Mouse (Mus musculus) limb, embryonic 12.5 days (tissue): ENCODE measurements at regions not wholly inside any gene's neighbourhood (a gene's known extent, or its start where the extent isn't known, plus 50 kb on each side); places are given as distances from the start of the nearest gene placed in this dataset.

Experiments used
- ATAC-seq: fragments of 200-750 bp; cut with Nextera tagmentation; 2 replicates; pipeline ENCODE4 v1.8.0; 2017; ENCODE audit warnings: low read depth, moderate TSS enrichment; ENCODE audit not compliant: insufficient number of reproducible peaks, insufficient read depth, low FRiP score, low TSS enrichment
- H3K27ac ChIP-seq: fragments of 300-500 bp; sonication (generic); 2 replicates; pipeline ENCODE4 v1.5.1; 2016; ENCODE audit warnings: mild to moderate bottlenecking, moderate library complexity
- H3K27me3 ChIP-seq: fragments of 300-500 bp; sonication (generic); 2 replicates; pipeline ENCODE4 v1.6.1; 2016; ENCODE audit warnings: mild to moderate bottlenecking, moderate library complexity
- H3K36me3 ChIP-seq: fragments of 300-500 bp; sonication (generic); 2 replicates; pipeline ENCODE4 v1.6.1; 2016; ENCODE audit warnings: mild to moderate bottlenecking, moderate library complexity
- H3K4me1 ChIP-seq: fragments of 300-500 bp; sonication (generic); replicated peaks from 2 replicates; pipeline ENCODE4 v1.6.1; 2016
- H3K4me2 ChIP-seq: fragments of 300-500 bp; sonication (generic); 2 replicates; pipeline ENCODE4 v1.6.1; 2016; ENCODE audit warnings: mild to moderate bottlenecking, moderate library complexity
- H3K4me3 ChIP-seq: fragments of 300-500 bp; sonication (generic); replicated peaks from 2 replicates; pipeline ENCODE4 v1.5.1; 2016; ENCODE audit warnings: mild to moderate bottlenecking
- H3K9ac ChIP-seq: fragments of 300-500 bp; sonication (generic); replicated peaks from 2 replicates; pipeline ENCODE4 v1.6.1; 2016; ENCODE audit warnings: mild to moderate bottlenecking, moderate library complexity
- H3K9me3 ChIP-seq: fragments of 300-500 bp; sonication (generic); 2 replicates; pipeline ENCODE4 v1.6.1; 2016; ENCODE audit warnings: mild to moderate bottlenecking, moderate library complexity
- WGBS: fragments of 180-500 bp; shearing (Covaris S2); methylation state at CpG from one replicate; pipeline ENCODE4 v1.1.7; 2016; 5-methylcytosine and 5-hydroxymethylcytosine counted together

- no peaks in the 10 kb centered on the region for H3K36me3 ChIP-seq
- H3K27ac ChIP-seq, result no peak overlapping the region
- H3K9me3 ChIP-seq, result no peaks in the 10 kb centered on the region
- H3K4me3 ChIP-seq, result no peak overlapping the region
- no peak overlapping the region for H3K4me2 ChIP-seq
- WGBS, result 39% methylated on average over 3 of the region's 3 CpGs
- 0 out of 2 replicates have a peak, but pooled peaks cover 5% of the 10 kb centered on the region for H3K27me3 ChIP-seq
- H3K9ac ChIP-seq, result no peak overlapping the region
- H3K4me1 ChIP-seq, result no peaks in the 10 kb centered on the region
- no peak for ATAC-seq
Observed at GRCm38 (mm10) chr9:113299900-113300299, 408.2 kb downstream of the Pdcd6ip start.

- no peaks in the 10 kb centered on the region for H3K9me3 ChIP-seq
- no peak overlapping the region for H3K4me3 ChIP-seq
- WGBS, result 65% methylated on average over 5 of the region's 5 CpGs
- no peak overlapping the region for H3K4me2 ChIP-seq
- H3K27me3 ChIP-seq, result 0 out of 2 replicates have a peak, but pooled peaks cover 2% of the 10 kb centered on the region
- H3K4me1 ChIP-seq, result no peaks in the 10 kb centered on the region
- H3K36me3 ChIP-seq, result no peaks in the 10 kb centered on the region
- no peak overlapping the region for H3K9ac ChIP-seq
- no peak overlapping the region for H3K27ac ChIP-seq
- no peak for ATAC-seq
Observed at GRCm38 (mm10) chr9:113295850-113296467, 412.1 kb downstream of the Pdcd6ip start.

GRCm38 (mm10) chr9:113287397-113287796, 420.7 kb downstream of the Pdcd6ip start:
- no peaks in the 10 kb centered on the region for H3K27me3 ChIP-seq
- no peaks in the 10 kb centered on the region for H3K9me3 ChIP-seq
- no peaks in the 10 kb centered on the region for H3K36me3 ChIP-seq
- H3K4me1 ChIP-seq, result no peaks in the 10 kb centered on the region
- H3K9ac ChIP-seq, result no peak overlapping the region
- ATAC-seq, result no peak
- no peak overlapping the region for H3K4me3 ChIP-seq
- no peak overlapping the region for H3K4me2 ChIP-seq
- 24% methylated on average over 4 of the region's 4 CpGs for WGBS
- H3K27ac ChIP-seq, result no peak overlapping the region

DNA sequence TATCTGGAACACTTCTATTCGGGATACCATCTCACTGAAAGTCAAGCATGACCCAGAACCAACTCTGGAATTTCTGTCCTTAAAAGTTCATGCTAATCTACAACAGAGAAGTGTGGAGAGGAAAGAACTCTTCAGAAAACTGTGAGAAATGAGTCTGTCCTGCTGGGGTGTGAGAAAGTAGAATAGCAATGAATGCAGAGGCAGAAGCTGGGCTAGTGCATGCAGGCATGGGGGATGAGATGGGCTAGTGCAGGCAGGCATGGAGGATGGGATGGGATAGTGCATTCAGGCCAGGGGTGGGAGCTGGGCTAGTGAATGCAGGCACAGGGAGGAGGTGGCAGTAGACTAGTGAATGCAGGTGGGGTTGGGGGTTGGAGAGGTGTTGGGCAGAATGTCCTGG, 424.8 kb downstream of the Pdcd6ip start:
- Histone ChIP-seq H3K4me3 (no peak overlapping the region), H3K36me3 (no peaks in the 10 kb centered on the region), H3K27ac (no peak overlapping the region), H3K9ac (no peak overlapping the region), H3K27me3 (no peaks in the 10 kb centered on the region), H3K4me2 (no peak overlapping the region), H3K4me1 (no peaks in the 10 kb centered on the region), H3K9me3 (no peaks in the 10 kb centered on the region)
- ATAC-seq, result no peak
- 54% methylated on average over 1 of the region's 1 CpGs for WGBS

DNA sequence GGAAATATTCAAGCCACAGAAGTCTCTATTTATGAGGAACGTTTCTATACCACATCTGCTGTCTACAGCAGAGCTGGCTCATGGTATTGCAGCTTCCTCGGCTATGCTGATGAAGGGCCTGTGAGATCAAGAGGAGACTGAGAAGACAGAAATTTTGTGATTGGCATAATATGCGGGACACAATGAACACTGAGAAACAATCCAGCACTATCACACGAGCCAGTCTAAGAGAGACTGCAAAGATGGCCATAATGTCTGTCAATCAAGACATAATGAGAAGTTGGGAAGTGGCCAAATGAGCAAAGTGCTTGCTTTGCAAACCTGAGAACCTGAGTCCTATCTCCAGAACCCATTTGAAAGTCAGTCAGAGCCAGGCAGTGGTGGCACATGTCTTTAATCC, 437.5 kb downstream of the Pdcd6ip start:
- H3K4me1 ChIP-seq, result no peaks in the 10 kb centered on the region
- no peak overlapping the region for H3K4me2 ChIP-seq
- WGBS, result 81% methylated on average over 4 of the region's 4 CpGs
- no peaks in the 10 kb centered on the region for H3K27me3 ChIP-seq
- H3K36me3 ChIP-seq, result no peaks in the 10 kb centered on the region
- no peaks in the 10 kb centered on the region for H3K9me3 ChIP-seq
- no peak overlapping the region for H3K27ac ChIP-seq
- no peak for ATAC-seq
- no peak overlapping the region for H3K4me3 ChIP-seq
- H3K9ac ChIP-seq, result no peak overlapping the region

- no peaks in the 10 kb centered on the region for H3K4me1 ChIP-seq
- no peak overlapping the region for H3K9ac ChIP-seq
- 87% methylated on average over 8 of the region's 8 CpGs for WGBS
- ATAC-seq, result no peak
- H3K27me3 ChIP-seq, result no peaks in the 10 kb centered on the region
- H3K9me3 ChIP-seq, result no peaks in the 10 kb centered on the region
- no peak overlapping the region for H3K4me3 ChIP-seq
- no peak overlapping the region for H3K4me2 ChIP-seq
- no peak overlapping the region for H3K27ac ChIP-seq
- H3K36me3 ChIP-seq, result no peaks in the 10 kb centered on the region
Observed at GRCm38 (mm10) chr9:113267696-113268095, 440.4 kb downstream of the Pdcd6ip start.

DNA sequence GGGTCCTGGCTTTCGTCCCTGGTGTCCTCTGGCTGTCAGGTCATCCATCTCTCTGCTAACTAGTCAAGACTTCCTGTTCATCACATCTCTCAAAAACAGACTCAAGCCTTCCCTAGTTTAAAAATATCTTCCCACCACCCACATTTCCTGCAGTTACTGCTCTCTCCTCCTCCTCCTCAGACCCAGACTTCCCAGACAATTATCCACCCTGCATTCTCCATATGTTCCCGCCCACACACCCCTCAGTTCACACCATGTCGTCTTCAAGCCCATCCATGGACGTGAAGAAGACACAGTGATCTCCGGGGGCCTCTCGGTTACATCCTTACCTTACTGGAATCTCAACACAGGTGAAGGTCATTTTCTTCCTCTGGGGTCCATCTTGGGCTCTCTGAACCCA, 444.4 kb downstream of the Pdcd6ip start:
- no peaks in the 10 kb centered on the region for H3K9me3 ChIP-seq
- H3K4me3 ChIP-seq, result no peak overlapping the region
- H3K36me3 ChIP-seq, result no peaks in the 10 kb centered on the region
- no peak for ATAC-seq
- H3K27me3 ChIP-seq, result no peaks in the 10 kb centered on the region
- no peak overlapping the region for H3K27ac ChIP-seq
- 83% methylated on average over 6 of the region's 6 CpGs for WGBS
- no peaks in the 10 kb centered on the region for H3K4me1 ChIP-seq
- no peak overlapping the region for H3K9ac ChIP-seq
- H3K4me2 ChIP-seq, result no peak overlapping the region

GRCm38 (mm10) chr9:113260296-113260695, 447.8 kb downstream of the Pdcd6ip start:
- Histone ChIP-seq H3K9ac (no peak overlapping the region), H3K9me3 (peaks cover 2% of the 10 kb centered on the region; the same call in 1 of the 2 replicates), H3K27ac (no peak overlapping the region), H3K36me3 (no peaks in the 10 kb centered on the region), H3K4me3 (no peak overlapping the region), H3K4me1 (no peaks in the 10 kb centered on the region), H3K27me3 (no peaks in the 10 kb centered on the region), H3K4me2 (no peak overlapping the region)
- ATAC-seq, result no peak
- 93% methylated on average over 2 of the region's 2 CpGs for WGBS

- Histone ChIP-seq H3K9ac (no peak overlapping the region), H3K4me2 (no peak overlapping the region), H3K9me3 (peaks cover 5% of the 10 kb centered on the region; the same call in 1 of the 2 replicates), H3K36me3 (no peaks in the 10 kb centered on the region), H3K4me3 (no peak overlapping the region), H3K4me1 (no peaks in the 10 kb centered on the region), H3K27me3 (no peaks in the 10 kb centered on the region), H3K27ac (no peak overlapping the region)
- ATAC-seq, result no peak
- 84% methylated on average over 2 of the region's 2 CpGs for WGBS
Observed at GRCm38 (mm10) chr9:113258556-113258955, 449.5 kb downstream of the Pdcd6ip start.

DNA sequence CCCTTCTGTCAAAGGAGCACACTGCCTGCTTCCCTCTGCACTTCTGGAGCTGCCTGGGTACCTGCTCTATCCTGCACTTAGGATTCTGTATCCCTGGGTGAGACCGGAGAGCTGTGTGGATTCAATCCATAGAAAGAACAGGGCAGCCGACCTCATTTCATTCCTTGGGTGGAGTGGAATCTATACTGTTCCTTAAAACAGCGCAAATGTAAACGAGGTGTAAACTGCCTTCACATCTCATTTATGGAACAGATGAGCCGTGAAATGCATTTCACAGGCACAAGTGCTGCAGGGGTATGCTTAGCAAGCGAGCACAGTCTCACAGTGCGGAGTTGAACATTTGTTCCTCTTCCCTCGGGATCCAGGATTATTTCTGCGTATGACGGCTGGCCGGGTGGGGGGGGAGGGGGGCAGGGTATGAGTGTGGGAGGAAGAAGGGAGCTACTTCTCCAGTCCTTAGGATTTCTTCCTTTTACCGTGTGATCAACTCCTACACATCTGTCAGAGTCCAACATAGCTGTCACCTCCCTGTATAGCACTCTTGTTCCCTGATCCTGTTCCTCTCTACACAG, 459.3 kb downstream of the Pdcd6ip start:
- Histone ChIP-seq H3K4me2 (no peak overlapping the region), H3K4me1 (0 out of 2 replicates have a peak, but pooled peaks cover 4% of the 10 kb centered on the region), H3K9me3 (no peaks in the 10 kb centered on the region), H3K27ac (no peak overlapping the region), H3K27me3 (no peaks in the 10 kb centered on the region), H3K36me3 (no peaks in the 10 kb centered on the region), H3K9ac (no peak overlapping the region), H3K4me3 (no peak overlapping the region)
- 39% methylated on average over 12 of the region's 12 CpGs for WGBS
- peak; percentile 76; the same call in 1 of the 2 replicates for ATAC-seq

DNA sequence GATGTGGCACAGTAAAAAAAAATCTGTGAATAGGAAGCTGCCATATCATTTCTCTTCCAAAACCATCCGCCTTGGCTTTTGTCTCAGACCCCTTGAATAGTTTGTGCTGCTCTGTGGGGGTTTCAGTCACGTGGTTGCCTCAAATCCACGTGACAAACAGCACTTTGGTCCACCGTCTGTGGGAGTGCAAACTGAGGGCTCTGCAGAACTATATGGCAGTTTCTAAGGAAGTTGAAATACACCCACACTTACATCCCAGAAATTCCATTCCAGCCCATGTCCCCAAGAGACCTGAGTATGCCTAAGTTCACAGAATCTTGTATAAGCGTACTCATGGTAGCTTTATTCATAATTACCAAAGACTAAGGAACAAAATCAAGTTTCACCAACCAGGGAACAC, 460.1 kb downstream of the Pdcd6ip start:
- Histone ChIP-seq H3K27me3 (no peaks in the 10 kb centered on the region), H3K36me3 (no peaks in the 10 kb centered on the region), H3K27ac (no peak overlapping the region), H3K4me2 (no peak overlapping the region), H3K9me3 (no peaks in the 10 kb centered on the region), H3K9ac (no peak overlapping the region), H3K4me3 (no peak overlapping the region), H3K4me1 (0 out of 2 replicates have a peak, but pooled peaks cover 4% of the 10 kb centered on the region)
- no peak for ATAC-seq
- 67% methylated on average over 5 of the region's 5 CpGs for WGBS

GRCm38 (mm10) chr9:113243870-113244269, 464.2 kb downstream of the Pdcd6ip start:
- Histone ChIP-seq H3K27me3 (no peaks in the 10 kb centered on the region), H3K36me3 (no peaks in the 10 kb centered on the region), H3K4me2 (no peak overlapping the region), H3K4me3 (no peak overlapping the region), H3K9me3 (no peaks in the 10 kb centered on the region), H3K4me1 (0 out of 2 replicates have a peak, but pooled peaks cover under 1% of the 10 kb centered on the region), H3K9ac (no peak overlapping the region), H3K27ac (no peak overlapping the region)
- WGBS, result 91% methylated on average over 2 of the region's 2 CpGs
- no peak for ATAC-seq
